Mouse (Mus musculus) olfactory bulb, adult 2 months (tissue): ENCODE measurements around the gene Rpl23a.

Source experiments
- CTCF ChIP-seq: fragments of 200-500 bp; IDR thresholded peaks from 2 replicates; pipeline ENCODE4 v1.5.1; 2012; ENCODE audit warnings: low read depth, mild to moderate bottlenecking, low read length, moderate library complexity; ENCODE audit not compliant: insufficient read depth
- POLR2A ChIP-seq: fragments of 200-500 bp; IDR thresholded peaks from 2 replicates; pipeline ENCODE4 v1.6.1; 2012; ENCODE audit warnings: mild to moderate bottlenecking, low read depth, low read length, moderate library complexity; ENCODE audit not compliant: insufficient read depth

DNA sequence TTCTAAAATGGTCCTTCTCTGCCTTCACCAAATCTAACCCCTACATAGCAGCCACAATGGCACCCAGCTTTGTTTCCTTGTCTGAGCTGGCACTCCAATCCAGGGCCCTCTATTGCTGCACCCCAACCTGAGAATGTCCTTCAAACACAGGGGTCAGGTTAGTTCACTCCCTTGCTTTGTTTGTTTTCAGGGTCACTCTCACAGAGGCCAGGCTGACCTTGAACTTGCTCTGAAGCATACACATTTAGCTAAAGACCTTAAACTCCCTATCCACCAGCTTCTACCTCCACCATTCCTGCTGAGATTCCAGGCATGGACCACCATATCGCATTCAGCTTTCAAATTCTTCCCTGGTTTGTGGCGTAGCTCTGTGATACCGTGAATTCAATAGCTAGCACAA is 8.9 kb downstream of the Rpl23a start:
- TF ChIP-seq CTCF, result no peak
- TF ChIP-seq POLR2A, result no peak
